Mouse (Mus musculus): ENCODE measurements around the gene Elovl6.

DNA sequence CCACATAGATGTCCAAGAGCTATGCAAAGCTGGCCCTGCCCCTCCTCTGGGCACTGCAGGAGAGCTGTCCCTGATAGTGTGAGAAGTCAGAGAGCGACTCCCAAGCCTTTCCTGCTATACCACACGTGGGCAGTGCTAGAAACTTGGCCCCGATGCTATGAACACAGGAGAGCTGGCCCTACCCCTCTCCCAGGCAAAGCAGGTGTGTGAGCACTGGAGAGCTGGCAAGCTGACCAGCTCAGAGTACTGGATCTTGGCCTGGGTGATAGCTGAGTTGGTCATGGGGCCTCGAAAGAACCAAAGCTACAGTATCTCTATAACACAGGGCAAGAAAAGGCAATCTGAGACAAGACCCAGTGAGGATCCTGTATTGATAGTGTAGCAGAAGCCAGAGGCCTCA, 124.4 kb downstream of the Elovl6 start:
- no peak for TF ChIP-seq POLR2A (IDR thresholded peaks at IDR 0.05; ENCODE audit: borderline replicate concordance, insufficient read depth, low read length)
- no peak for TF ChIP-seq CTCF (IDR thresholded peaks at IDR 0.05; ENCODE audit: borderline replicate concordance, insufficient read depth, low read depth, low read length)

All from cerebellum, adult 2 months (tissue).